Mouse (Mus musculus) adrenal gland, adult 8-10 months (tissue): Measurements from ENCODE around the gene Mospd3. TPM values are rescaled to one million over a fixed set of nuclear protein-coding genes. Genes with fewer than 3 reads are reported as not detected.
"Not testable (repeated sequence)": the region's sequence is repeated elsewhere in the genome, so short reads cannot be mapped to it uniquely, and the experiment has no call there.

Experiments used
- DNase-seq: peaks from one replicate; pipeline ENCODE4 v3.0.0; 2022
- total RNA-seq, 4 experiments: library from RNA; stranded (reverse); gene quantifications; 2 replicates each; pipeline ENCODE4 v1.2.4; 2022

Gene Mospd3
- total RNA-seq, 4 experiments from 2014 or later, result 42.2 to 65.0 (median 52.4) TPM

- DNase-seq, result no peak
Measured at GRCm38 (mm10) chr5:137615347-137615746, 14.5 kb upstream of the Mospd3 start.

- not testable (repeated sequence) for DNase-seq
Measured at GRCm38 (mm10) chr5:137614921-137615320, 14.1 kb upstream of the Mospd3 start.

GRCm38 (mm10) chr5:137613550-137613949, 12.7 kb upstream of the Mospd3 start, which contains the start of gene Pcolce:
TSS of gene Pcolce (minus strand) at chr5:137613784.
- peak; percentile 73 for DNase-seq

GRCm38 (mm10) chr5:137613076-137613475, 12.2 kb upstream of the Mospd3 start:
- DNase-seq, result no peak

- peak; percentile 68 for DNase-seq
Measured at GRCm38 (mm10) chr5:137611245-137611602, 10.4 kb upstream of the Mospd3 start.

DNA sequence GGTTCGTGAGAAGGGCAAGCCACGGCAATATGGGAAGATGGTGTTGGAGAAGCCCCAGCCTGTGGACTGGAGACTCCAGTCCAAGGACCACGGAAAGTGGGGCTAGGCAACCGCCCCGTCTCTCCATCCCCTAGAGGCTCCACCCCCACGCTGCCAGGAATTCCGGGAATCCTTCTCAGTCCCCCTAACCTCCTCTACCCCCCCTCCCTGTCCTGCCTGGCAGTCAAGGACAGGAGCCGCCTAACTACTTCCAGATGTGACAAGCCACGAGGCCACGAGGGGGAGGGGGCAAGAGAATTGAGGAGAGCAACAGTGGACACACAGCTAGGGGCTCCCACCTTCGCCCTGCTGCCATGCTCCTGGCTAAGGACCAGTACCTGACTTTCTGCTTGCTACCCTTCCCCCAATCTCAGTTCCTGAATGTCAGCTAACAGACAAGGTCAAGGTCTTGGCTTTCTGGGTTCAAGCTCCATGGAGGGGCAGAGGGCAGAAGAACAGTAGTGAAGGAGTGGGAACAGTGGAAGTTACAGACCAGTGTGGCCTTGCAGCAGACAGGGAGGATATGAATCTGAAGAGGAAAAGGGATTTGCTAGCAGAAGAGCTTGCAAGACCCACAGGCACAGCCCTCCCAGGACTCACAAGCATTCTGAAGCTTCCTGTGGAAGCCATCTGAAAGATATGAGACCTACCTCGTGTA, 9.8 kb upstream of the Mospd3 start:
- DNase-seq, result peak; percentile 90

DNA sequence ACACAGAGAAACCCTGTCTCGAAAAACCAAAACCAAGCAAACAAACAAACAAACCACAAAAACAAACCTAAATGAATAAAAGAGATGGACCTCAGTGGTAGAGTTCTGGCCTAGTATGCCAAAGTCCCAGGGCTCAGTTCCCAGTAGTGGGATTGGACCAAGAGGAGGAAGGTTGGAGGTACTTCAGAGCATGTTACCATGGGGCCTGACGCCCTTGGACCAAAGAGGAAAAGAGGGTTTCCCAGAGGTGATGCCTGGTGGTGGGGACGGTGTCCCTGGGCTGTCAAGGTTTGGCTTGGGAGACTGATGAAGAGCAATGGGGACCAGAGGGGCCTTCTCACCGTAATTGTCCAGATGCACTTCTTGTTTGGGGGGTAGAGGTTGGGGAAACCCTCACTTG, 9.2 kb upstream of the Mospd3 start:
- no peak for DNase-seq

DNA sequence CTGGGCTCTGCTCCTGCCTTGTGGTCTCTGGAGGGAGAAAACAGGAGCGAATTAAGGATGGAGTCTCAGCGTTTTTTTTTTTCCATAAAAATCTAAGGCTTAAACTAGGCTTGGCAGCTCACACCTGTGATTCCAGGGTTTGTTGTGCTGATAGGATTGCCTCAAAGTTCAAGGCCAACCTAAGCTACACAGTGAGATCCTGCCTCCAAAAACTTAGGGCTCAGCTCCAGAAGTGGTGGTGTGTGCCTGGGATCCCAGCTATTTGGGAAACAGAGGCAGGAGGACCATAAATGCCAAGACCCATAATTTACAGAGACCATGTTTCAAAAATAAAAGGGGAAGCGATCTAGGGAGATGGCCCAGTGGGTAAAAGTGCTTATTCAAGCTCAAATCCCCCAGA, 8.4 kb upstream of the Mospd3 start:
- DNase-seq, result no peak

DNA sequence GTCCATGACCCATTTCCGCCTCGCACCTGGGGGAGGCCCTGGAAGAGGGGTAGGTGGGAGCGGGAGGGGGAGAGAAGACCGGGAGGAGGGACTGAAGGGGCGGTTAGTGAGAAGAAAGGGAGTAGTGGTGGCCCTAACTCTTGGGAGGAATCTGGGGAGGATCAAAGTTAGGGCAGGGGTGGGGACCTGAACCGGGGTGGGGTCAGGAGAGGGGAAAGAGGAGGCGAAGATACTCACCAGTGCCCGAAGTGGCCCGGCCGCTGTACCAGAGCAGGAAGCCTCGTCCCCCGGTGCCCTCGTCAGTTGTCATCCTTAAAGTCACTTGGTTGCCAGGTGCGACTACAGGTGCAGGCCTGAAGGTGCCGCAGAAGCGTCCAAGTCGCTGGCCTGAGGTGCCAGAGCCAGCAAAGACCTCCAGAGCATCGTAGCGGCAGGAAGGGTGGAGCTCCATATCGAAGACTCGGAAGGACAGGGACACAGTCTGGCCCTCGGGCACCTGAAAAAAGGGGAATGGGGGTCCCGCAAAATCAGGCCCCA, 7.9 kb upstream of the Mospd3 start:
- no peak for DNase-seq

DNA sequence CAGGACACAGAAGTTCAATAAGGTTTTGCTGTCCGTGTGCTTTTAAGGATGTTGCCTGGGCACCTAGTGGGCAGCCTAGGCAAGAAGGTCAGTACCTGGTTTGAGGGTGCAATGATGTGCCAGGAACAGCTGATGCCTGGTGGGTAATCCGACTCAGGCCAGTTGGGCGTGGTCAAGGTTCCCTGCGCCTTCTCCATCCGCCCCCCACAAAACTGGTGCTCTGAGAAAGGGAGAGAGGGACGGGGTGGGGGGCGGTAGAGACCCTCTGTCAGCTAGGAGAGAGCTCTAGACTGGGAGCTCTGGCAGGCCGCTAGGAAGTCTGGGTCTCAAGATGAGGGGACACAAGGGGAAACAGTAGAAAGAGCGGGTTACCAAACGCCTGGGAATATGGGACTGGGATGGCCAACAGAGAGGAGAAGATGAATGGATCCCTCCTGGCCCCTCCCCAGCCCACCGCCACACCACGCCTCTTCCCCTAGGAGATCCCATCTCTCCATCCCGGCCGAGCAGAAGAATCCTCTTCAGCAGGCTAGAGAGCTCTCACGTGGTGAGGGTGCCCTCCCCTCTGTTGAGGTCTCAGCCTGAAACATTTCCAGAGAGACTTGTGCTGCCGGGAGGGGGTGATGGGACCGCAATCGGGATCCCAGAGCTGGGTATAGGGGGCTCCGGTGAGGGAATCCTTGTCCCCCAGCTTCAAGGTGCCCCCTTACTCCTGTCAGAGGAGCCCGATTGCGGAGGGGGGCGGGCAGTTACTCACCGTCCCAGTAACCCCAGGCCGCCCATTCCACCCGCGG, 7.2 kb upstream of the Mospd3 start:
- no peak for DNase-seq

DNA sequence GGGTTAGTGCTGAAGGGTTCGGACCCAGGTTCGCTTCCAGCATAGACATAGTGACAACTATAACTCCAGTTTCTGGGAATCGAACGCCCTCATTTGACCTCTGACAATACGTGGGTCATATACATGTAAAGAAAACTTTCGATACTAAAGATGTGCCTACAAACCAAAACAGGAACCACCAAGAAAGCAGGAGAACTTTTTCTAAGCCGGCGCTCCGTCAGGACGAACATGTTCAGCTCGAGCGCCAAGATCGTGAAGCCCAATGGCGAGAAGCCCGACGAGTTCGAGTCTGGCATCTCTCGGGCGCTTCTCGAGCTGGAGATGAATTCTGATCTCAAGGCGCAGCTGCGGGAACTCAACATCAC, 489 bp upstream of the Mospd3 start:
- no peak for DNase-seq

GRCm38 (mm10) chr5:137600281-137600618, 608 bp downstream of the Mospd3 start:
- DNase-seq, result no peak

DNA sequence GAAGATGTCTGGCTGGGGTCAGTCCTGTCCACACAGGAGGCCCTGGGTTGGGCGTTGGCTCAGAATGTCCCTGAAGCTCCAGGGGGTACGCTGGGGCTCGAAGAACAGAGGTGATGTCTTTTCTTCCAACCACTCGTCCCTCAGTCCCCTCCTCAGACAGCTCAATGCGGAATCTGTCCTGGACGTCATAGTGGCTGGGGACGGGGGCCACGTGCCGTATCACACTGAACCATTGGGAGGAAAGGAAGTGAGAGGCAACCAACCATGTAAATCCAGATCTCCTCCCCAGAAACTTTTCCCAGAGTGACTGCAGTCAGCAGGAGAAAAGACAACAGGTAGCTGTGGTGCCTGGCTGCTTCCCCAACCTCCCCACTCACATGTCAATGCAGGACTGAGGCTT, 1.3 kb downstream of the Mospd3 start:
- DNase-seq, result no peak

- no peak for DNase-seq
Measured at GRCm38 (mm10) chr5:137598100-137598826, 2.6 kb downstream of the Mospd3 start.

- no peak for DNase-seq
Measured at GRCm38 (mm10) chr5:137597625-137598024, 3.2 kb downstream of the Mospd3 start.

DNA sequence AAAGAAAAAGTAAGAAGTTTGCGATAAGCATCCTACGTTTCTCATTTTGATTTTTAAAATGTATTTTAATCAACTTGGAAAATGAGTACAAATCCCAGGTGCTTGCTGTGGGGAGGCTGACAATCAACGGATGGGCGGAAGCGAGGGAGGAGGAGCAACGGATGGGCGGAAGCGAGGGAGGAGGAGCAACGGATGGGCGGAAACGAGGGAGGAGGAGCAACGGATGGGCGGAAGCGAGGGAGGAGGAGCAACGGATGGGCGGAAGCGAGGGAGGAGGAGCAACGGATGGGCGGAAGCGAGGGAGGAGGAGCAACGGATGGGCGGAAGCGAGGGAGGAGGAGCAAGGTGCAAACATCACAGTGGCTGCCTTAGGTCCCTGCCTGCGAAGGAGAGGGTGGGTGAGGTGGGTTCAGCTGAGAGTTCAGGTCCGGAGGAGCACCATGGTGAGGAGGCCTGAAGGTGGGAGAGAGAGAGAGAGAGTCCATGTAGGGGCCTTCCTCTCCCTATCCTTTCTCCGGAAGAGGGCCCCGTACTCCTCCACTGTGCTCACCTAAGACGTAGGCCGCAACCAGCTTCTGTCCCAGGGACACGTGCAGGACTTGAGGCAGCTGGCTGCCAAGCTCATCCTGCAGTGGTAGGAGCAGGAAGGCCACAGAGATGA, 4.1 kb downstream of the Mospd3 start:
- DNase-seq, result no peak

DNA sequence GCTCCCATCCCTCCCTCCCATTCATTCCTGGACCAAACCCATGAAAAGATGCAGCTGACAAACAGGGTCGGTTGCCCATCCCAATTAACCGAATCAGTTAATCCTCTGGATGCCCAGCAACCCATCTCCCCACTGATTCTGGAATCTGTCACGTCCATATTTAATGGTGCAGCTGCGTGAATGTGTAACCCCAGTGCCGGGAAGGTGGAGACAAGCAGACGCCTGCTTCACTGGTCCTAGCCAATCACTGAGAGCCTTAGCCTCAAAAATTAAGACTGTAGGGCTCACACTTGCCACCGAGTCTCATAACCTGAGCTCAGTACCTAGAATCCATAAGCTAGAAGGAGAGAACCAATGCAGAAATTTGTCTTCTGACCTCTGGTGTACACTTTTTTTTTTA, 4.9 kb downstream of the Mospd3 start:
- no peak for DNase-seq

GRCm38 (mm10) chr5:137590507-137590906, 10.4 kb downstream of the Mospd3 start:
- no peak for DNase-seq

GRCm38 (mm10) chr5:137584976-137585375, 15.9 kb downstream of the Mospd3 start:
- peak; percentile 63 for DNase-seq

GRCm38 (mm10) chr5:137583670-137584169, 17.1 kb downstream of the Mospd3 start:
- DNase-seq, result no peak

GRCm38 (mm10) chr5:137582702-137583101, 18.2 kb downstream of the Mospd3 start:
- no peak for DNase-seq

- no peak for DNase-seq
Measured at GRCm38 (mm10) chr5:137580246-137580645, 20.6 kb downstream of the Mospd3 start.
